Mouse (Mus musculus) c-Kit-positive CD71-positive TER-119-negative erythroid progenitor cells, embryonic 14.5 days (primary cell): ENCODE measurements at regions not wholly inside any gene's neighbourhood (a gene's known extent, or its start where the extent isn't known, plus 50 kb on each side); places are given as distances from the start of the nearest gene placed in this dataset.

ENCODE experiments used
- DNase-seq: peaks from one replicate; pipeline ENCODE4 v3.0.0-alpha.2; 2013; ENCODE audit warnings: low read depth

GRCm38 (mm10) chr9:25374161-25374560, 107.2 kb upstream of the Eepd1 start:
- DNase-seq, result no peak

GRCm38 (mm10) chr9:25376209-25376608, 105.1 kb upstream of the Eepd1 start:
- DNase-seq, result no peak

- no peak for DNase-seq
Observed at GRCm38 (mm10) chr9:25377771-25378747, 103.3 kb upstream of the Eepd1 start.

GRCm38 (mm10) chr9:25385333-25385732, 96.0 kb upstream of the Eepd1 start:
- no peak for DNase-seq

GRCm38 (mm10) chr9:25387876-25388650, 93.3 kb upstream of the Eepd1 start:
- DNase-seq, result no peak

- no peak for DNase-seq
Observed at GRCm38 (mm10) chr9:25389351-25389750, 92.0 kb upstream of the Eepd1 start.

- peak; percentile 1 for DNase-seq
Observed at GRCm38 (mm10) chr9:25400647-25401335, 80.6 kb upstream of the Eepd1 start.

- DNase-seq, result no peak
Observed at GRCm38 (mm10) chr9:25405848-25406247, 75.5 kb upstream of the Eepd1 start.

GRCm38 (mm10) chr9:25408518-25408917, 72.8 kb upstream of the Eepd1 start:
- DNase-seq, result no peak

GRCm38 (mm10) chr9:25409729-25410128, 71.6 kb upstream of the Eepd1 start:
- no peak for DNase-seq

GRCm38 (mm10) chr9:25413873-25414272, 67.5 kb upstream of the Eepd1 start:
- DNase-seq, result no peak

- DNase-seq, result no peak
Observed at GRCm38 (mm10) chr9:25414315-25414714, 67.0 kb upstream of the Eepd1 start.

- no peak for DNase-seq
Observed at GRCm38 (mm10) chr9:25426941-25427340, 54.4 kb upstream of the Eepd1 start.

GRCm38 (mm10) chr9:25429450-25430213, 51.7 kb upstream of the Eepd1 start:
- DNase-seq, result no peak
